Mouse (Mus musculus) kidney, adult 2 months (tissue): ENCODE data around the gene Rad9a.

Experiments
- CTCF ChIP-seq: fragments of 200-500 bp; conservative IDR thresholded peaks from 2 replicates; pipeline ENCODE4 v1.5.1; 2011; ENCODE audit warnings: low read depth, mild to moderate bottlenecking, control low read depth, low read length, moderate library complexity, mixed read lengths; ENCODE audit not compliant: insufficient read depth, insufficient read length
- POLR2A ChIP-seq: fragments of 200-500 bp; IDR thresholded peaks from one replicate; pipeline ENCODE4 v1.6.1; 2011; ENCODE audit warnings: low read depth, low read length, control low read depth

DNA sequence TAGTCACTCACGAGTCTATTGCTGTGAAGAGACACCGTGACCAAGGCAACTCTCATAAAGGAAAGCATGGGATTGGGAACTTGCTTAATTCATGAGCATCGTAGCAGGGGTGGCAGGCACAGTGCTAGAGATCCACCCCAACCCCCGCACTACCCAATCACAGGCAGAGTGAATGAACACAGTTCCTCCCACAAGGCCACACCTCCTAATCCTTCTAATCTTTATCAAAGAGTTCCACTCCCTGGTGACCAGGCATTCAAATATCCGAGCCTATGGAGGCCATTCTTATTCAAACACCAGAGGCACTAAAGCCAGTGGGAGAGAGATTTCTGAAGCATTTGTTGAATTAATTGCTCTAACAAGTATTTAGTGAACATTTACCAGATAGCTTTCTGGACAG, 55.5 kb downstream of the Rad9a start:
- no peak for TF ChIP-seq CTCF
- no peak for TF ChIP-seq POLR2A
